Mouse (Mus musculus) lung, postnatal 0 days (tissue): ENCODE results near the gene Fbxw8.
A peak's percentile ranks its signal among the peaks of the same experiment; 100 is the strongest.

ENCODE experiments used
- CTCF ChIP-seq: IDR thresholded peaks from 2 replicates; pipeline ENCODE4 v1.5.1; 2016; ENCODE audit warnings: antibody characterized with exemption, mild to moderate bottlenecking
- EP300 ChIP-seq: IDR thresholded peaks from 2 replicates; pipeline ENCODE4 v1.6.1; 2016; ENCODE audit warnings: antibody characterized with exemption, mild to moderate bottlenecking, control low read depth

DNA sequence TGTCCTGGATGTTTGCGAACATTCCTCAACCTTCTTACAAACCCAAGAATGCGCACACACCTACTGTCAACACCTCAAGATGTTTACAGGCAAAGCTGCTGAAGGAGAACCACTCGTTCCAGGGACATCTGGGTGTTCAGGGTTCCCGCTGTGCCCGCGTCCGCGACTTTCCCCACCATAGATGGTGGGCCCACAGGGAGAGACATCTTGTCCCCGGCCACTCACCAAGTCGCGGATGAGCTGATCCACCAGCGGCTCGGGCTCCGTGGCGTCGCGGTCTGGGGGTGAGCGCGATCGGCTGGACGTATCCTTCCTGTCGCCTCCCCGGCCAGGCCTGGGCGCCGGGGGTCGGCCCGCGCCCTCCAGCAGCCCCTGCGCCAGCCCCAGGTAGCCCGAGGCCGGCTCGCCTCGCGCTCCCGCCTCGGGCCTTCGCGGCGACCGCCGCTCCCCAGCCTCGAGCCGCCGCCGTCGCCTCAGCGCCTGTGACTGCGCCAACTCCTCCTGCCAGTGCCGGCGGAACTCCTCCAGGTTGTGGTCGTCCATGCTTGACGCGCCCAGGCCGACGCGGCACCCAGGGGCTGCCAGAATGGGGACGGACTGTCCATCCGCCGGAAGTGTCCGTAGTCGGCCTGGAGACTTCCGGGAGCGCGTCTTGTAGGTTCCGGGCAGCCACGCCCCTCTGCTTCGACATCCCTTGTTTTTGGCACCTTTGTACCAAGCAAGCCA lies at the start of gene Fbxw8:
- TF ChIP-seq CTCF (no peak), EP300 (peak; percentile 91)
